Mouse (Mus musculus) bone marrow macrophage, adult 2 months (primary cell): ENCODE measurements around the gene Ssbp3.

Experiments used
- CTCF ChIP-seq: IDR thresholded peaks from 2 replicates; pipeline ENCODE4 v1.5.1; 2012; ENCODE audit warnings: low read depth, mild to moderate bottlenecking, low read length, moderate library complexity
- POLR2A ChIP-seq: IDR thresholded peaks from 2 replicates; pipeline ENCODE4 v1.6.1; 2012; ENCODE audit warnings: mild to moderate bottlenecking, low read depth, low read length, borderline replicate concordance

DNA sequence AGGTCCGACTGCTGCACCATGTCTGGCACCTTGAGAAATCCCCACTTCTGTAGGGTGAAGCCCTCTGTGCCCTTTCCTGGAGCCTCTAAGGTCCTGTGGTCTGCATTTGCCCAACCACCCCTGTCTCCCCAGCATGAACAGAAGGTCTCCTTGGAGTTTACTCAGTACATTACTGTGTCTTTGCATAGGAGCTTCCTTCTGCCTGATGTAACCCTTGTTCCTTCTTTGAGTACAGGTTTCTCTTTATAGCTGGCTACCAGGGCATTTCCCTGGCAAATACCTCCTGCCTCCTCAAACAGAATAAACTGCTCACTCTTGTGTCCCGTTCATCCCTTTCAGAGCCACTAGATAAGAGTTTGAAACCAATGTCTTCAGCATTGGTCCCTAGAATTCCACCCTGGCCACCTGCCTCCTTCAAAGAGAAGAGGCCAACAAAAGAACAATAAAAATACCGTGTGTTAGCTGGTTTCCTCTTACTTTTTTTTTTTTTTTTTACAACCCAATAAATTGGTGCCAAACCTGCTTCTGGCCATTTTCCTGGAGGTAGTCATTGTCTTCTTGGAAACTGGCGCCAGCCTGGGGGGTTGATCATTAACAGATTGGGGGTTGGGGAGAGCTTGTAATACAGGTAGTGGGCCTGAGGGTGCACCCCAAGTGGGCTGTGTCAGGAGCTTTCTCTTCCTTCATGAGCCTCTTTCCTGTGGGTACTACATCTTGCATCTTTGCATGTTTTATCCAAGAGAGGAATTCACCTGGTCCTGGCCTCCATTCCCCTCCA is 72.0 kb downstream of the Ssbp3 start:
- TF ChIP-seq POLR2A (no peak), CTCF (no peak)
